Mouse (Mus musculus): ENCODE measurements around the gene Stk16. TPM values are rescaled to one million over a fixed set of nuclear protein-coding genes. Genes with fewer than 3 reads are reported as not detected.

Stk16 gene
- polyA plus RNA-seq, 1 experiment from 2014 or later: 131 TPM

DNA sequence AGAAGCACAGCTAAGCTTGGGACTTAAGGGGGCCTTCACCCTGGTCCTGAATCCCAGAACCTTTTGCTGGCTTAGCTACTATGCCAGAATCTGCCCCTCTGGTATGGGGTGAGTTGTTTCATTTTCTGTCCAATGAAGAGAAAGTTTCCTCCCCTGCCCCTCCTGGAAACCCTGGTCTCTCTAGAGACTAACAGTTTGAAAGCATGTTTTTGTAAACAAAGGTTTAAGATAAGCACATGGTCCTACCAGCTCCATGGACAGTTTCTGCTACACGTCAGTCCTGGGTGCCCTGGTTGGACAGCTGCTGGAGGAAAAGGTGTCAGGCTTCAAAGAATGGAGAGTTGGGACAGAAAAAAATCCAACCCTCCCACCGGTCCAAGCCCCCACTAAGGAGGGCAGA, 20.1 kb upstream of the Stk16 start:
- no peak for DNase-seq (ENCODE audit: low spot score)
- Histone ChIP-seq H3K27me3 (ENCODE audit: insufficient read depth, poor library complexity, severe bottlenecking) (no peaks in the 10 kb centered on the region), H3K4me3 (peak overlapping the region; percentile 82; the same call in 1 of the 2 replicates), H3K27ac (0 out of 2 replicates have a peak overlapping the region, but pooled peaks have one; percentile 93), H3K36me3 (peaks cover 49% of the 10 kb centered on the region), H3K9me3 (no peaks in the 10 kb centered on the region), H3K4me1 (peaks cover 22% of the 10 kb centered on the region)
- 43% methylated on average over 2 of the region's 2 CpGs for WGBS

DNA sequence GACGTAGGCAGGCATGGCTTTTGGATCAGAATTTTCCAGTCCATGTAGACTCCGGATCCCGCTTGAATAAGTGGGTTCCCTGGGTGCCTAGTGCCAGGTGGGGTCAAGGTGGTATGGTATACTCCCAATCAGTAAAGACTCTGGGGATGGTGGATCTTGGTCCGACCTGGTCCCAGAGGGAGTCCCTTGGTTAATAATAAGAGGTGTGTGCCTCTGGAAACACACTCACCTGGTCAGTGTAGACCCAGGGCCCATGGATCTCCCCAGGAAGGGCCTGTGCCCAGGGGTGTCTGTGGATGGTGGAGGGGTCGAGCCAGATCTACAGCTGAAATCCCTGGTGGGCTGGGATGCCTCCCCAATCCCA, 19.4 kb upstream of the Stk16 start:
- H3K27me3 ChIP-seq (ENCODE audit: insufficient read depth, poor library complexity, severe bottlenecking): no peaks in the 10 kb centered on the region
- peaks cover 49% of the 10 kb centered on the region for H3K36me3 ChIP-seq
- peaks cover 22% of the 10 kb centered on the region for H3K4me1 ChIP-seq
- peak overlapping the region; percentile 93 for H3K27ac ChIP-seq
- peak overlapping the region; percentile 82 for H3K4me3 ChIP-seq
- H3K9me3 ChIP-seq: no peaks in the 10 kb centered on the region
- WGBS: 38% methylated on average over 5 of the region's 5 CpGs
- DNase-seq (ENCODE audit: low spot score): no peak

DNA sequence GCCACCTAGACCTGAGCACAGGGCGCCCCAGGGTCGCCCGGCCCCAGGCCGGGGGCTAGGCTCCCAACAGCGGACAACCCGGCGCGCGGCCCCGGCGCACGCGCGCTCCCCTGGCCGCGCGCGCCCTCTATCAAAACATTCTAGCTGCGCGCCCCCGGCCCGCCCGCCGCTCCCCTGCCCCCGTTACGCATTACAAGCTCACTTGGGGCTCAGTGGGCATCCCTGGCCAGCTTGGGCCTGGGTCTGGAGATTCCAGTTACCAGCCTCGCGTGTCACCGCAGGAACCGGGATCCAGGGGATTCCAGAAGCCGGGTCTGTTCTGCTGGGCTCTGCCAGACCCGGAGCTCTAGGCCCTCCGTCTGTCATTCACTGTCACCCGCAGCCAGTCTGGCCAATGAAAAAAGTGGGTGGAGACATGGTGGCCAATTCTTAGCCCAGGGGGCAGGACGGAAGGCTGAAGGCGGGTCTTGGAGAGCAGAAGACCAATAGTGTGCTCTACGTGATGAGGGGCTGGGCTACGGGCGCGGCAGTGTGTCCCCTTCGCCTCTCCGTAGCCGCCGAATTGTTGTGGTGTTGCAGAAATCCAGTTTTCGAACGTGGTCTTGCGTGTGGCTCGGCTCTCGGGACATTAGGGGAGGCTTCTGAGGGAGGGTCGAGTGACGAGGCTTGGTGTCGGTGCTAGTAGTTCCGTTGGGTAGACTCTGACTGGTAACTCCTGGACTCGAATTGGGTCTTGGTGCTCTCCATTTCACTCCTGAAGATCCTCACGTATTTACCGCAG, 18.8 kb upstream of the Stk16 start, which contains the start of the genes Ankzf1 and Atg9a:
Ankzf1 (plus strand) TSS at position 530 of the 781 bp plus-strand sequence.
Atg9a (minus strand) TSS at position 575 of the 781 bp plus-strand sequence.
- peaks cover 49% of the 10 kb centered on the region for H3K36me3 ChIP-seq
- peak; percentile 99 for DNase-seq (ENCODE audit: low spot score)
- peak within 1 kb of the TSS; percentile 93 for H3K27ac ChIP-seq
- peaks cover 22% of the 10 kb centered on the region for H3K4me1 ChIP-seq
- WGBS: 0% methylated on average over 56 of the region's 56 CpGs
- no peaks in the 10 kb centered on the region for H3K9me3 ChIP-seq
- H3K4me3 ChIP-seq: peak within 1 kb of the TSS; percentile 82
- H3K27me3 ChIP-seq (ENCODE audit: insufficient read depth, poor library complexity, severe bottlenecking): no peaks in the 10 kb centered on the region

DNA sequence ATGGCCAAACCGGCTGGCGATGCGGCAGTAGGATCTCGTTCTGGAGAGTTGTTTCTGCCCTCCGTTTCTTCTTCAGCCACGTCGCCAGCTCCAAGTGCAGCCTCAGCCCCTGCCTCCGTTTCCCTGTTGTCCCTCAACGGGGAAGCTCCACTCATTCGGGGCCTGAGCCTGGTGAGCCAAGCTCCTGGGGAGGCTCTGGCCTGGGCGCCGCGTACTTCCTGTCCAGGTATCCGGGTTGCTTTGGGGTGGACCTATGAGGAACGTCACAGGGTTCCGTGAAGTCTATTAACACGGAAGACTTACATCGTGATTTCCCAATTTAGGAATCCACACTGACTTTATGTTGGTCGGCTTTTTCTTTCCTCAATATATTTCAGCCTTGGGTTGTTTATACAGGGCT, 18.2 kb upstream of the Stk16 start:
- H3K9me3 ChIP-seq: no peaks in the 10 kb centered on the region
- no peak for DNase-seq (ENCODE audit: low spot score)
- H3K27ac ChIP-seq: peak overlapping the region; percentile 93
- under 1% methylated on average over 19 of the region's 19 CpGs for WGBS
- H3K4me1 ChIP-seq: peaks cover 22% of the 10 kb centered on the region
- no peaks in the 10 kb centered on the region for H3K27me3 ChIP-seq (ENCODE audit: insufficient read depth, poor library complexity, severe bottlenecking)
- H3K36me3 ChIP-seq: peaks cover 48% of the 10 kb centered on the region
- H3K4me3 ChIP-seq: peak overlapping the region; percentile 82

DNA sequence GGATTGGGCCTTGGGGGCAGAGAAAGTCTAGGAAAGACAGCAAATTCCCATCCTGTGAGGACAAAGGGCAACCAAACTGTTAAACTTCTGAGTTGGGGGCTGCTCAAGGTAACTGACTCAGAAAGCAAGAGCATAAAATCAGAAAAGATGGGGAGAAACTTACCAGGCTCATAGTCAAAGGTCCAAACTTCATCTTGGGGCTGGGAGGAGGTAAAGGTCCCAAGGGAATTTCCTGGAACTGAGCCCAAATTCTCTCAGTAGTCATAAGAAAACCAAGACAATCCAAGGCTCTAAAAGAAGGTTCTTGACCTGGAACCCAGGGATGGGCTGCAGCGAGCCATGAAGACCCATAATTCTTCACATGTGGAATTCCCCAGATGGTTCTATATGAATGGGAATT, 9.4 kb upstream of the Stk16 start:
- H3K9me3 ChIP-seq: no peaks in the 10 kb centered on the region
- 87% methylated on average over 1 of the region's 1 CpGs for WGBS

DNA sequence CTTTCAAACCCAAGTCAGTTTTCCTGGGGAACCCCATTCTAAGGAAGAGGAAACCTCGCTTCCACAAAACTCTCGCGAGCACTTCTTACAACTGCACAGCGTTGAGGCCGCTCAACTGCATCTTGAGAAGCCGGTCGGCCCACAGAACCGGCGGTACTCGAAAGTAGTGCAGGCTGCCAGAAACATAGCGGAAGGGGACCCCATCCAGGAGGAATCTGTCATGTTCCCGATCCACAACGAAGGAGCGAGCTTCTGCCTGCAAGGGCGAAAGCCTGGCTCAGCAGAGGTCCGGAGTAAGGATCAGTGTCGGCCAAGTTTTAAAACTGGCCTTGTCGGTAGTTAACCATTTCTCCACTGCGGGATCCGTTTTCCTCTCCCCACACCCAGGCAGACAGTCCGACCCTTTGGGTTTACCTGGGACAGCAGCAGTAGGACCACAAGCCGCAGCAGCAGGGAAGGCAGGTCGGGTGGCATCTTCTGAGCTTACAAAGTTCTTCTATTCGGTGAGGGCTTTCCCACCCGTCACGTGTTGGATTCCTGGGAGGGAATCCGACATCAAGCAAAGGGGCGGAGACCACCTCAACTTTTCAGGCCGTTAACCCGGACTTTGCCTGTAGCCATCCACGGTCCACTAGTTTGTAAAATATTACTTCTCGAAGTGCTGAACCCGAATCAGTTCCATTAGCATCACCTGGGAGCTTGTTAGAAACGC, 1.5 kb upstream of the Stk16 start:
- H3K36me3 ChIP-seq: peaks cover 25% of the 10 kb centered on the region
- WGBS: 12% methylated on average over 34 of the region's 34 CpGs
- peaks cover 18% of the 10 kb centered on the region; the same call in 1 of the 2 replicates for H3K27me3 ChIP-seq (ENCODE audit: insufficient read depth, poor library complexity, severe bottlenecking)
- peak overlapping the region; percentile 57; the same call in 1 of the 2 replicates for H3K27ac ChIP-seq
- peak overlapping the region; percentile 55 for H3K4me3 ChIP-seq
- DNase-seq (ENCODE audit: low spot score): no peak
- H3K9me3 ChIP-seq: no peaks in the 10 kb centered on the region
- H3K4me1 ChIP-seq: peaks cover 37% of the 10 kb centered on the region

More for the DNA sequence above, 9.4 kb upstream of the Stk16 start:
- no peaks in the 10 kb centered on the region for H3K4me1 ChIP-seq
- H3K27ac ChIP-seq: no peak overlapping the region
- DNase-seq (ENCODE audit: low spot score): no peak
- H3K4me3 ChIP-seq: no peak overlapping the region
- peaks cover 37% of the 10 kb centered on the region for H3K36me3 ChIP-seq
- no peaks in the 10 kb centered on the region for H3K27me3 ChIP-seq (ENCODE audit: insufficient read depth, poor library complexity, severe bottlenecking)

DNA sequence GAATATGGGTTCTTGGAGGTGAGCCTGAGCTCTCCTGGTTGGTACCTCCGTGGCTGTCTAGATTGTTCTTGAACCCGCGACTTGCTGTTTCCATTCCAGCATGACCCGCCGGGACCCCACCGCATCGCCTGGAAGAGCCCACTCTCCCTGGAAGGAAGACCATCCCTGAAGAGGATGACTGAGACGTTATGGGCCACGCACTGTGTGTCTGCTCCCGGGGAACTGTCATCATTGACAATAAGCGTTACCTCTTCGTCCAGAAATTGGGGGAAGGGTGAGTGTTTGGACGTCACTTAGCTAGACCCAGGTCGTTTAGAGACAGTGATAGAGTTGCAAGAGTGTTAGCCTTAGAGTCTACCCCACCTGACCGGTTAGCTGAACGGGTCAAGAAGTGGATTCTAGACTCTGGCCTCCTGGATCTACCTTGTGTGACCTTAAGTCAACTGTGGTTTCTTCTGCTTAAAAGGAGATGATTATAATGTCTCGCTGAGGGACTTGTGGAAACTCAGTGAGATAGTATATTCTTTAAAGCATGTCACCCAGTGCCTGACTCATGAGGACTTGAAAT, 587 bp downstream of the Stk16 start:
- Histone ChIP-seq H3K27ac (peak overlapping the region; percentile 94), H3K36me3 (peaks cover 46% of the 10 kb centered on the region)

DNA sequence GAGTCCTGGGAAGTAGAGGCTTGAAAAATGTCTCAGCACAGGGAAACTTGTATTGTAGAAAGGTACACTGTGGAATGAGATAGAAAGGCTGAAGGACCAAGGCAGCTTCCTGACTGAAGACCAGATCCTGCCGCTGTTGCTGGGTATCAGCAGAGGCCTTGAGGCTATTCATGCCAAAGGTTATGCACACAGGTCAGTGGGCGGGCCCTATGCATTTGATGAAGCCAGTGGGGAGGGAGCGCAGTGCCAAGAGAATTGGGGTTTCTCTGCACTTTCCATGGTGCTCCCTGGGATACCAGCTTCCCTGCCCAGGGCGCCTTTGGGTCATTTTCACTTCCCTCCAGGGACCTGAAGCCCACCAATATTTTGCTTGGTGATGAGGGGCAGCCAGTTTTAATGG, 1.9 kb downstream of the Stk16 start:
- Histone ChIP-seq H3K4me1 (peaks cover 37% of the 10 kb centered on the region), H3K4me3 (no peak overlapping the region; the same call in 1 of the 2 replicates), H3K9me3 (no peaks in the 10 kb centered on the region), H3K27me3 (ENCODE audit: insufficient read depth, poor library complexity, severe bottlenecking) (peaks cover 36% of the 10 kb centered on the region), H3K36me3 (peaks cover 48% of the 10 kb centered on the region), H3K27ac (no peak overlapping the region)
- WGBS: 75% methylated on average over 4 of the region's 4 CpGs
- DNase-seq (ENCODE audit: low spot score): no peak

More for the DNA sequence above, 587 bp downstream of the Stk16 start:
- peak overlapping the region; percentile 97 for H3K4me3 ChIP-seq
- no peak for DNase-seq (ENCODE audit: low spot score)
- H3K4me1 ChIP-seq: peaks cover 37% of the 10 kb centered on the region
- peaks cover 23% of the 10 kb centered on the region; the same call in 1 of the 2 replicates for H3K27me3 ChIP-seq (ENCODE audit: insufficient read depth, poor library complexity, severe bottlenecking)
- no peaks in the 10 kb centered on the region for H3K9me3 ChIP-seq
- WGBS: 10% methylated on average over 17 of the region's 17 CpGs

DNA sequence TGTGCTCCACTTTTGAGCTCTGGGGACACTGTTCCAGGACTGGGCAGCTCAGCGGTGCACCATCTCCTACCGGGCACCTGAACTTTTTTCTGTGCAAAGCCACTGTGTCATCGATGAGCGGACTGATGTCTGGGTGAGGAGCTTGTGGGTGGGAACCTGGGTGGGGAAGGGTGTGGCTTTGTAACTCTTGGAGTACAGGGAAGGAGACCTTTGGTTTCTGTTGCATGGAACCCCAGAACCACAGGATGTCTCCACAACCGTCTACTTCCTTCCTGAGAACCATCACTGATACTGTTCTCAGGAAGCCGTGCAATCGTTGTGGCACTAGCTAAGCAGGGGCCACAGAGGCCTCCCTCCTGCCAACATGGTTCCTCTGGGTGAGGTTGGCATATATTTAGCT, 2.5 kb downstream of the Stk16 start:
- Histone ChIP-seq H3K4me1 (peaks cover 41% of the 10 kb centered on the region), H3K36me3 (peaks cover 48% of the 10 kb centered on the region), H3K4me3 (no peak overlapping the region), H3K27me3 (ENCODE audit: insufficient read depth, poor library complexity, severe bottlenecking) (peaks cover 41% of the 10 kb centered on the region), H3K27ac (no peak overlapping the region), H3K9me3 (no peaks in the 10 kb centered on the region)
- no peak for DNase-seq (ENCODE audit: low spot score)
- 83% methylated on average over 7 of the region's 7 CpGs for WGBS

DNA sequence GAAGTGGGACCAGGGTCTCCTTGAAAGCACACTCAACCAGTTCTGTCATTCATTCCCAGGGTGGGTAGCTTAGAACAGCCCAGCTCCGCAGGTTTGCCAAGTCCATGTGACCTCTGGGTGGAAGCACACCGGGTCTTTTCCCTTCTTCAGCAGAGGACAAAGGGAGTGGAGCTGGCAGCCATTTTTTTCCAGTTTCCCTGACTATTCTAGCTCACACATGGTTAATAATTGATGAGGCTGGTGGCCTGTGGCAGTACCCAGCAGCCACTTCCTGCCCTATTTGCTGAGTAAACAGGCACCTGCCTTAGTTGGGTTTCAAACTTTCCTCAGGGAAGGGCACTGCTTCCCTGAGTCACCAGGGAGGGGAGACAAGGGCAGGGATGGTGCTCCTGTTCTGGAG, 3.8 kb downstream of the Stk16 start:
- peaks cover 42% of the 10 kb centered on the region for H3K27me3 ChIP-seq (ENCODE audit: insufficient read depth, poor library complexity, severe bottlenecking)
- H3K4me3 ChIP-seq: no peak overlapping the region
- peaks cover 48% of the 10 kb centered on the region for H3K4me1 ChIP-seq
- H3K9me3 ChIP-seq: no peaks in the 10 kb centered on the region
- 64% methylated on average over 2 of the region's 2 CpGs for WGBS
- no peak overlapping the region for H3K27ac ChIP-seq
- peaks cover 48% of the 10 kb centered on the region for H3K36me3 ChIP-seq
- DNase-seq (ENCODE audit: low spot score): no peak

DNA sequence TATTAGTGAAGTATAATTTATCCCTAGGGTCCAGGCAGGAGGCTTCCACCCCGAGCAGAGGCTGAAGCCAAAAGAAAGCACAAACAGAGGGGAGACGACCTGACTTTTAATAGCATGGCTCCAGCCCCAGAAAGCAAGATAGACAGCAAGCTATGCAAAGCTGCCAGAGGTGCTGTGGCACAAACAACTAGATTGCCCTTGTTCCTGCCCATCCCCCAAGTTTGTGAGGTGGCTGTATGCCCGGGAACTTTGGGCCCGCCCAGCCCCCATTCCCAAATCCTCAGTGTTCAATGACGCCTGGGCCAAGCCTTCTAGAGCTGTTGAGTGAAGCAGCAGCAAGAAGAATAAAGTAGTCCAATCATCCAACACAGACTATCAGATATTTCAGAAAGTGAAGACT, 4.2 kb downstream of the Stk16 start:
- Histone ChIP-seq H3K4me3 (no peak overlapping the region), H3K9me3 (no peaks in the 10 kb centered on the region), H3K4me1 (peaks cover 48% of the 10 kb centered on the region), H3K36me3 (peaks cover 48% of the 10 kb centered on the region), H3K27me3 (ENCODE audit: insufficient read depth, poor library complexity, severe bottlenecking) (peaks cover 42% of the 10 kb centered on the region), H3K27ac (no peak overlapping the region)
- DNase-seq (ENCODE audit: low spot score): no peak
- 79% methylated on average over 5 of the region's 5 CpGs for WGBS

DNA sequence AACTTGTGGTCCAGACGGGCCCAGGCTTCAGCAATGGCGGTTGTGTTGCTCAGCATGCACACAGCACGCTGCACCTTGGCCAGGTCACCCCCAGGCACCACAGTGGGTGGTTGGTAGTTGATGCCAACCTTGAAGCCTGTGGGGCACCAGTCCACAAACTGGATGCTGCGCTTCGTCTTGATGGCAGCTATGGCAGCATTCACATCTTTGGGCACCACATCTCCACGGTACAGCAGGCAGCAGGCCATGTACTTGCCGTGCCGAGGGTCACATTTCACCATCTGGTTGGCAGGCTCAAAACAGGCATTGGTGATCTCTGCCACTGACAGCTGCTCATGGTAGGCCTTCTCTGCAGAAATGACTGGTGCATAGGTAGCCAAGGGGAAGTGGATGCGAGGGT, 5.1 kb downstream of the Stk16 start:
- Histone ChIP-seq H3K4me3 (no peak overlapping the region), H3K27me3 (ENCODE audit: insufficient read depth, poor library complexity, severe bottlenecking) (peaks cover 50% of the 10 kb centered on the region), H3K27ac (no peak overlapping the region), H3K9me3 (no peaks in the 10 kb centered on the region), H3K4me1 (peaks cover 43% of the 10 kb centered on the region), H3K36me3 (peaks cover 48% of the 10 kb centered on the region)
- DNase-seq (ENCODE audit: low spot score): no peak
- WGBS: 88% methylated on average over 9 of the region's 9 CpGs

Measured in heart, embryonic 10.5 days (tissue).